8 mouse cellular contexts compared by ENCODE assay signal in the genomic region with DNA sequence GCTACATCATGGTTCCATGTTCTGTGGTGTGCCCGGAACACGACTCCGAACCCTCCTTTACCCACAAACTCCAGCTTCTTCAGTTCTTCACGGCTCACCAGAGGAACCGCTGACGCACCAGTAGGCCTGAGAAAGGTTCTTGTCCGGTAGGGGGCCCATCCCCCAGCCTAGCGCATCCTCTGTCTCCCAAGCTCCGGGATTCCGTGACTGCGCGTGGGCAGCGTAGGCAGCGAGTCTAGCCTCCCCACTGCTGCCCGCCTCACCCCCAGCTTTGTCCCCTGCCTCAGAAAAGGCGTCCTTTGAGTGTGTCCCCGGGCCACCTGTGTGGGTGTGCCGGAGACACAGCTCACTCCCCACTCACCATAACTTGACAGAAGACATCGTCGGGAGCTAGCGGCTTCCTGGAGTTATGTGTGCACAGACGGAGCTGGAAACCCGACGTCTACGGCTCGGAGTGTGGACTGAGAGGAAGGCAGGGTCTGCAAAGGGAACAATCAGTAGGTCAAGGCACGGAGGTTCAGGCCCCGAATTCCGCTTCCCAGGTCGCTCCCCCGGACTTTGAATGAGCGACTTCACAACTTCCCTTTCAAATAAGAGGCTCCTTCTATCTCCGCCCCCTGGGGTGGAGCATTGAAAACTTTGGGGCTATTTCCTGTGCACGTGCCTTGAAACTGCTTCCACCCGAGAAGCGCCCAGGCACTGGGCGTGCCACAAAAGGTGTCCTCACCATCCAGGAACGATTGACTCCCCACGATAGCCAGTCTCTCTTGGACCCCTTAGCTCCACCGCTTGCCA. TPM values are rescaled to one million over a fixed set of nuclear protein-coding genes. Genes with fewer than 3 reads are reported as not detected.
DNase-seq lines count a peak whose midpoint lies in the region; ATAC-seq lines count a peak whose summit lies in the region.

Gene Ripk3 (minus strand): TSS at position 610 of the 795 bp plus-strand sequence.

- peaks cover 74% of the 10 kb centered on the region for H3K27me3 ChIP-seq in hindbrain, embryonic 10.5 days (ENCODE audit: insufficient read depth, poor library complexity, severe bottlenecking)
- peaks cover 36% of the 10 kb centered on the region for H3K27me3 ChIP-seq in limb, embryonic 15.5 days
- peaks cover 77% of the 10 kb centered on the region for H3K27me3 ChIP-seq in midbrain, embryonic 13.5 days

- no peaks in the 10 kb centered on the region for H3K36me3 ChIP-seq in hindbrain, embryonic 10.5 days
- H3K36me3 ChIP-seq in limb, embryonic 15.5 days = 0 out of 2 replicates have a peak, but pooled peaks cover 3% of the 10 kb centered on the region
- H3K36me3 ChIP-seq in midbrain, embryonic 13.5 days = no peaks in the 10 kb centered on the region

- peaks cover 19% of the 10 kb centered on the region for H3K4me1 ChIP-seq in hindbrain, embryonic 10.5 days (replicated peaks)
- peaks cover 16% of the 10 kb centered on the region; the same call in 1 of the 2 replicates for H3K4me1 ChIP-seq in limb, embryonic 15.5 days
- peaks cover 14% of the 10 kb centered on the region for H3K4me1 ChIP-seq in midbrain, embryonic 13.5 days (replicated peaks)

- H3K4me2 ChIP-seq in limb, embryonic 15.5 days = peak within 1 kb of the TSS; percentile 80
- peak within 1 kb of the TSS; percentile 39 for H3K4me2 ChIP-seq in midbrain, embryonic 13.5 days (replicated peaks)

- H3K27ac ChIP-seq in hindbrain, embryonic 10.5 days = 0 out of 2 replicates have a peak within 1 kb of the TSS, but pooled peaks have one; percentile 6
- no peak within 1 kb of the TSS for H3K27ac ChIP-seq in limb, embryonic 15.5 days
- no peak within 1 kb of the TSS for H3K27ac ChIP-seq in midbrain, embryonic 13.5 days

- WGBS in hindbrain, embryonic 10.5 days = 5% methylated on average over 40 of the region's 40 CpGs
- 5% methylated on average over 40 of the region's 40 CpGs for WGBS in limb, embryonic 15.5 days
- 7% methylated on average over 40 of the region's 40 CpGs for WGBS in midbrain, embryonic 13.5 days

- ATAC-seq in erythroid progenitor cell, adult 5-6 weeks (replicated peaks; ENCODE audit: low FRiP score, poor library complexity, severe bottlenecking) = no peak
- no peak for ATAC-seq in limb, embryonic 15.5 days (ENCODE audit: insufficient number of reproducible peaks, low FRiP score, low TSS enrichment, low read depth)
- no peak for ATAC-seq in midbrain, embryonic 13.5 days

- peak within 1 kb of the TSS; percentile 51 for H3K9ac ChIP-seq in limb, embryonic 15.5 days
- peak within 1 kb of the TSS; percentile 33; the same call in 1 of the 2 replicates for H3K9ac ChIP-seq in midbrain, embryonic 13.5 days (replicated peaks)

- DNase-seq in ovary, postnatal 10 days (ENCODE audit: low spot score) = peak; percentile 1
- DNase-seq in ovary, adult 18-20 months (ENCODE audit: low spot score) = no peak
- DNase-seq in hindbrain, embryonic 10.5 days (ENCODE audit: low spot score) = peak; percentile 30
- peak; percentile 85 for DNase-seq in thymus, postnatal 0 days (ENCODE audit: low spot score)
- DNase-seq in ovary, postnatal 14 days (ENCODE audit: low spot score) = no peak

- peak within 1 kb of the TSS; percentile 45 for H3K4me3 ChIP-seq in hindbrain, embryonic 10.5 days
- H3K4me3 ChIP-seq in limb, embryonic 15.5 days = peak within 1 kb of the TSS; percentile 47
- peak within 1 kb of the TSS; percentile 22 for H3K4me3 ChIP-seq in midbrain, embryonic 13.5 days (replicated peaks)

- H3K9me3 ChIP-seq in hindbrain, embryonic 10.5 days = no peaks in the 10 kb centered on the region
- H3K9me3 ChIP-seq in limb, embryonic 15.5 days = no peaks in the 10 kb centered on the region
- H3K9me3 ChIP-seq in midbrain, embryonic 13.5 days = no peaks in the 10 kb centered on the region

RNA-seq across cellular contexts. Expression of gene Ripk3, which starts in this region (rescaled TPM):
- 18.4 and 28.1 TPM in 2 replicates for total RNA-seq in erythroid progenitor cell, adult 5-6 weeks (2015; ENCODE audit: low replicate concordance)
- 2.3 and 33.1 TPM in 2 replicates for total RNA-seq in erythroid progenitor cell, adult 5-6 weeks (2017; ENCODE audit: low replicate concordance)
- 11.9 and 14.4 TPM in 2 replicates for polyA plus RNA-seq in hindbrain, embryonic 10.5 days (2016; fragmentation: Nextera tagmentation; extraction: Ambion mirVana)
- polyA plus RNA-seq in limb, embryonic 15.5 days (2015; fragmentation: Nextera tagmentation; extraction: Ambion mirVana) = 35.0 and 37.6 TPM in 2 replicates
- 2.3 and 2.4 TPM in 2 replicates for polyA plus RNA-seq in midbrain, embryonic 13.5 days (2015; fragmentation: Nextera tagmentation; extraction: Ambion mirVana)
- polyA plus RNA-seq in thymus, postnatal 0 days (2015; fragmentation: Nextera tagmentation; extraction: Ambion mirVana) = 70.3 and 76.2 TPM in 2 replicates

Comparison
In these comparisons a context has a peak if more than half of its experiments do, and no peak if none do; other contexts are left out.
1. DNase-seq: peak in ovary, postnatal 10 days (single experiment), hindbrain, embryonic 10.5 days (single experiment) and thymus, postnatal 0 days (single experiment); none in ovary, adult 18-20 months (single experiment) and ovary, postnatal 14 days (single experiment).
2. Peak in every context shown above with its lines, with median percentiles within 50 percentile points of each other: H3K4me3 ChIP-seq.